Mouse (Mus musculus) ES-E14 (cell line): ENCODE results near the gene Fbxl19. TPM values are rescaled to one million over a fixed set of nuclear protein-coding genes. Genes with fewer than 3 reads are reported as not detected.

Experiments
- DNase-seq: peaks from one replicate; pipeline ENCODE4 v3.0.0-alpha.2; 2013; ENCODE audit warnings: low read depth, low spot score
- H3K27ac ChIP-seq: 2 replicates; pipeline ENCODE4 v1.5.1; 2012; ENCODE audit warnings: low read depth, mild to moderate bottlenecking, low read length, moderate library complexity, mixed read lengths; ENCODE audit not compliant: poor library complexity, insufficient read depth, severe bottlenecking
- H3K36me3 ChIP-seq: 2 replicates; pipeline ENCODE4 v1.6.1; 2012; ENCODE audit warnings: mild to moderate bottlenecking, low read length, moderate library complexity, mixed read lengths; ENCODE audit not compliant: control insufficient read depth, poor library complexity, insufficient read depth, severe bottlenecking
- H3K4me1 ChIP-seq, 2 experiments: fragments of 150-350 bp in 1 of 2; sonication (generic) in 1 of 2; 2 replicates each; pipeline ENCODE4 v1.6.1; 2012; ENCODE audit warnings: low read length in 2 of 2, mild to moderate bottlenecking in 1 of 2, mixed read lengths in 1 of 2; ENCODE audit not compliant: control insufficient read depth in 2 of 2, insufficient read depth in 2 of 2, poor library complexity in 1 of 2
- H3K4me3 ChIP-seq, 2 experiments: fragments of 150-350 bp in 1 of 2; sonication (generic) in 1 of 2; 2 replicates each; pipeline ENCODE4 v1.5.1; 2012; ENCODE audit warnings: low read length in 2 of 2, low read depth in 1 of 2, mild to moderate bottlenecking in 1 of 2, mixed read lengths in 1 of 2; ENCODE audit not compliant: insufficient read depth in 1 of 2, poor library complexity in 1 of 2, severe bottlenecking in 1 of 2
- H3K9ac ChIP-seq: 2 replicates; pipeline ENCODE4 v1.6.1; 2012; ENCODE audit warnings: low read depth, mild to moderate bottlenecking, low read length, mixed read lengths; ENCODE audit not compliant: poor library complexity, insufficient read depth, severe bottlenecking
- H3K9me3 ChIP-seq: fragments of 150-350 bp; sonication (generic); 2 replicates; pipeline ENCODE4 v1.6.1; 2012; ENCODE audit warnings: low read depth, mild to moderate bottlenecking, low read length; ENCODE audit not compliant: control insufficient read depth, insufficient read depth
- CHD2 ChIP-seq: IDR thresholded peaks from 2 replicates; pipeline ENCODE4 v1.6.1; 2014; ENCODE audit warnings: mild to moderate bottlenecking, low read depth, low read length, inconsistent platforms
- HCFC1 ChIP-seq: IDR thresholded peaks from 2 replicates; pipeline ENCODE4 v1.6.1; 2012; ENCODE audit warnings: low read length, inconsistent platforms, borderline replicate concordance; ENCODE audit not compliant: insufficient read depth
- MAFK ChIP-seq: IDR thresholded peaks from 2 replicates; pipeline ENCODE4 v1.6.1; 2014; ENCODE audit warnings: mild to moderate bottlenecking, low read depth, low read length, inconsistent platforms; ENCODE audit not compliant: insufficient read depth
- ZC3H11A ChIP-seq: IDR thresholded peaks from 2 replicates; pipeline ENCODE4 v1.6.1; 2012; ENCODE audit warnings: low read depth, mild to moderate bottlenecking, inconsistent platforms, low read length, borderline replicate concordance
- ZNF384 ChIP-seq: IDR thresholded peaks from 2 replicates; pipeline ENCODE4 v1.6.1; 2012; ENCODE audit warnings: low read depth, low read length, inconsistent platforms
- in situ Hi-C, 2 experiments: fragments of 600-800 bp; cut with MboI; formaldehyde crosslinking; loops; one replicate each; pipeline ENCODE4 v1.15.1; 2025; ENCODE audit warnings: low sequenced_read_pairs in 2 of 2, inconsistent platforms in 1 of 2; ENCODE audit not compliant: unreplicated experiment in 2 of 2
- total RNA-seq: library from RNA; depleted of rRNA; stranded (reverse); fragments of 300-350 nt; gene quantifications from 2 replicates; pipeline ENCODE4 v1.2.3, GENCODE M21; 2012

Fbxl19 gene
- total RNA-seq, 1 experiment, result 86.9 TPM

- in situ Hi-C loops, result no loop called here
- no peak for TF ChIP-seq MAFK
- no peak for TF ChIP-seq ZNF384
- TF ChIP-seq CHD2, result no peak
- TF ChIP-seq ZC3H11A, result no peak
- no peak for TF ChIP-seq HCFC1
- no peak for DNase-seq
Observed at GRCm38 (mm10) chr7:127768346-127768996, 24.1 kb downstream of the Fbxl19 start.

GRCm38 (mm10) chr7:127768997-127769593 lies 24.8 kb downstream of the Fbxl19 start:
- TF ChIP-seq MAFK, result no peak
- peak; percentile 48; the same call in 1 of the 2 replicates for TF ChIP-seq HCFC1
- no peak for TF ChIP-seq ZNF384
- TF ChIP-seq CHD2, result peak; percentile 85
- in situ Hi-C loops, result no loop called here
- Histone ChIP-seq H3K36me3 (peaks cover 26% of the 10 kb centered on the region), H3K4me1 (peaks cover 0 to 17% of the 10 kb centered on the region in 2 experiments; a peak in 2 of 4 replicates), H3K9me3 (no peaks in the 10 kb centered on the region), H3K4me3 (peak overlapping the region; percentile 81 to 96), H3K27ac (peak overlapping the region; percentile 91), H3K9ac (peak overlapping the region; percentile 95)
- peak; percentile 99 for DNase-seq

More at GRCm38 (mm10) chr7:127768346-127768996, 24.1 kb downstream of the Fbxl19 start:
- no peak overlapping the region for H3K9ac ChIP-seq
- peak overlapping the region in 1 of 2 experiments; percentile 42; a peak in 2 of 4 replicates for H3K4me3 ChIP-seq
- peak overlapping the region; percentile 51 for H3K27ac ChIP-seq
- H3K4me1 ChIP-seq, result peaks cover 0 to 17% of the 10 kb centered on the region in 2 experiments; a peak in 2 of 4 replicates
- peaks cover 24% of the 10 kb centered on the region for H3K36me3 ChIP-seq
- H3K9me3 ChIP-seq, result no peaks in the 10 kb centered on the region

- H3K4me1 ChIP-seq, result peaks cover 0 to 17% of the 10 kb centered on the region in 2 experiments; a peak in 2 of 4 replicates
- H3K27ac ChIP-seq, result peak within 1 kb of the TSS; percentile 91
- DNase-seq, result no peak
- peak within 1 kb of the TSS; percentile 95 for H3K9ac ChIP-seq
- in situ Hi-C loops, result no loop called here
- peak within 1 kb of the TSS; percentile 81 to 96 for H3K4me3 ChIP-seq
- peaks cover 28% of the 10 kb centered on the region for H3K36me3 ChIP-seq
- no peak for TF ChIP-seq ZNF384
- TF ChIP-seq HCFC1, result no peak
- no peak for TF ChIP-seq ZC3H11A
- no peak for TF ChIP-seq CHD2
- no peak for TF ChIP-seq MAFK
- H3K9me3 ChIP-seq, result no peaks in the 10 kb centered on the region
Observed at GRCm38 (mm10) chr7:127769651-127770038, 25.3 kb downstream of the Fbxl19 start, which contains the start of gene Orai3. Gene Orai3, plus strand, starts transcription at chr7:127769815.

GRCm38 (mm10) chr7:127770039-127770905 lies 25.9 kb downstream of the Fbxl19 start:
- no peak for TF ChIP-seq MAFK
- no peak for TF ChIP-seq ZC3H11A
- no peak for TF ChIP-seq ZNF384
- no peak for TF ChIP-seq CHD2
- no peak for TF ChIP-seq HCFC1
- Histone ChIP-seq H3K36me3 (peaks cover 25% of the 10 kb centered on the region), H3K27ac (peak overlapping the region; percentile 91), H3K9ac (peak overlapping the region; percentile 95), H3K4me3 (peak overlapping the region; percentile 81 to 96), H3K4me1 (peaks cover 0 to 17% of the 10 kb centered on the region in 2 experiments; a peak in 2 of 4 replicates), H3K9me3 (no peaks in the 10 kb centered on the region)
- DNase-seq, result no peak
- in situ Hi-C loops, result no loop called here
